ENCODE assay signal across 16 mouse cellular contexts in genomic region chr1:168012611-168013010, GRCm38 (mm10).
A peak's percentile ranks its signal among the peaks of the same experiment; 100 is the strongest.
DNase-seq lines count a peak whose midpoint lies in the region; ATAC-seq and TF ChIP-seq lines count a peak whose summit lies in the region.
"Had no signal": no experiment of that assay in that cellular context is flagged by ENCODE, and none has a peak within 500 bp of the region (broad histone marks: within the 10 kb centered on the region; RNA-seq: fewer than 3 reads in every experiment).

No protein-coding gene starts in this region.

- peak; percentile 80 for DNase-seq in lung, embryonic 14.5 days
- DNase-seq in lung, postnatal 14 days = no peak
- peak; percentile 10 for DNase-seq in lung, postnatal 10 days
- DNase-seq in adrenal gland, adult 18-20 months (ENCODE audit: low spot score in 2 of 2) = no peak
- no peak for DNase-seq in ovary, postnatal 10 days (ENCODE audit: low spot score)
- DNase-seq: adrenal gland, adult 8-10 months; adrenal gland, postnatal 36 days; cerebellum, adult 2 months; cerebellum, postnatal 10 days had no signal

- H3K4me3 ChIP-seq in lung, embryonic 14.5 days (ENCODE audit: low read depth, low read length) = no peak overlapping the region
- no peak overlapping the region for H3K4me3 ChIP-seq in lung, embryonic 16.5 days (ENCODE audit: low read length)
- no peak overlapping the region for H3K4me3 ChIP-seq in stomach, embryonic 15.5 days (replicated peaks)
- H3K4me3 ChIP-seq: forebrain, embryonic 12.5 days; heart, embryonic 13.5 days; hindbrain, embryonic 12.5 days had no signal

- no peak overlapping the region for H3K9ac ChIP-seq in lung, embryonic 14.5 days
- H3K9ac ChIP-seq in lung, embryonic 16.5 days (ENCODE audit: low read length) = no peak overlapping the region
- H3K9ac ChIP-seq in stomach, embryonic 15.5 days = no peak overlapping the region
- H3K9ac ChIP-seq: forebrain, embryonic 12.5 days; heart, embryonic 13.5 days; hindbrain, embryonic 12.5 days had no signal

- peak overlapping the region; percentile 63 for H3K27ac ChIP-seq in lung, embryonic 14.5 days (ENCODE audit: low read depth)
- peak overlapping the region; percentile 70 for H3K27ac ChIP-seq in lung, embryonic 16.5 days (ENCODE audit: low read length)
- peak overlapping the region; percentile 50 for H3K27ac ChIP-seq in stomach, embryonic 15.5 days
- H3K27ac ChIP-seq: forebrain, embryonic 12.5 days; heart, embryonic 13.5 days; hindbrain, embryonic 12.5 days had no signal

- TF ChIP-seq CTCF in lung, embryonic 14.5 days (IDR thresholded peaks at IDR 0.05; ENCODE audit: low read depth) = no peak

- H3K27me3 ChIP-seq in lung, embryonic 14.5 days (ENCODE audit: insufficient read depth, low read length) = no peaks in the 10 kb centered on the region
- H3K27me3 ChIP-seq in lung, embryonic 16.5 days (ENCODE audit: control insufficient read depth, insufficient read depth, low read depth, low read length) = no peaks in the 10 kb centered on the region
- H3K27me3 ChIP-seq in stomach, embryonic 15.5 days (replicated peaks) = no peaks in the 10 kb centered on the region
- H3K27me3 ChIP-seq: forebrain, embryonic 12.5 days; heart, embryonic 13.5 days; hindbrain, embryonic 12.5 days had no signal

- ATAC-seq in lung, embryonic 14.5 days (ENCODE audit: insufficient read depth) = peak; percentile 86
- ATAC-seq in lung, embryonic 16.5 days (ENCODE audit: low read depth) = peak; percentile 89
- ATAC-seq in stomach, embryonic 15.5 days (ENCODE audit: insufficient read depth, low FRiP score, low read depth) = no peak
- ATAC-seq: forebrain, embryonic 16.5 days; hindbrain, embryonic 16.5 days had no signal

- no peaks in the 10 kb centered on the region for H3K36me3 ChIP-seq in lung, embryonic 14.5 days (ENCODE audit: insufficient read depth)
- H3K36me3 ChIP-seq in lung, embryonic 16.5 days (ENCODE audit: control insufficient read depth, insufficient read depth, low read length) = no peaks in the 10 kb centered on the region
- no peaks in the 10 kb centered on the region for H3K36me3 ChIP-seq in stomach, embryonic 15.5 days
- H3K36me3 ChIP-seq: forebrain, embryonic 12.5 days; heart, embryonic 13.5 days; hindbrain, embryonic 12.5 days had no signal

- peaks cover 14% of the 10 kb centered on the region; the same call in 1 of the 2 replicates for H3K4me1 ChIP-seq in lung, embryonic 14.5 days (ENCODE audit: insufficient read depth)
- peaks cover 3% of the 10 kb centered on the region; the same call in 1 of the 2 replicates for H3K4me1 ChIP-seq in lung, embryonic 16.5 days (replicated peaks; ENCODE audit: control insufficient read depth, insufficient read depth, low read length)
- H3K4me1 ChIP-seq in stomach, embryonic 15.5 days = 0 out of 2 replicates have a peak, but pooled peaks cover 2% of the 10 kb centered on the region
- H3K4me1 ChIP-seq: forebrain, embryonic 12.5 days; heart, embryonic 13.5 days; hindbrain, embryonic 12.5 days had no signal

- H3K9me3 ChIP-seq in lung, embryonic 14.5 days (ENCODE audit: low read depth, low read length) = no peaks in the 10 kb centered on the region
- no peaks in the 10 kb centered on the region for H3K9me3 ChIP-seq in lung, embryonic 16.5 days (ENCODE audit: control insufficient read depth, low read length)
- no peaks in the 10 kb centered on the region for H3K9me3 ChIP-seq in stomach, embryonic 15.5 days
- H3K9me3 ChIP-seq: forebrain, embryonic 12.5 days; heart, embryonic 13.5 days; hindbrain, embryonic 12.5 days had no signal

- 0 out of 2 replicates have a peak overlapping the region, but pooled peaks have one; percentile 16 for H3K4me2 ChIP-seq in lung, embryonic 14.5 days
- H3K4me2 ChIP-seq in lung, embryonic 16.5 days (ENCODE audit: low read depth, low read length) = no peak overlapping the region
- H3K4me2 ChIP-seq in stomach, embryonic 15.5 days = no peak overlapping the region
- H3K4me2 ChIP-seq: forebrain, embryonic 12.5 days; heart, embryonic 13.5 days; hindbrain, embryonic 12.5 days had no signal

- 43% methylated on average over 5 of the region's 5 CpGs for WGBS in lung, embryonic 14.5 days
- WGBS in lung, embryonic 16.5 days = 39% methylated on average over 5 of the region's 5 CpGs
- 53% methylated on average over 5 of the region's 5 CpGs for WGBS in stomach, embryonic 15.5 days

Comparison
In these comparisons a context has a peak if more than half of its experiments do, and no peak if none do; other contexts are left out.
1. DNase-seq: peak in lung, embryonic 14.5 days (single experiment) and lung, postnatal 10 days (single experiment); none in lung, postnatal 14 days (single experiment), adrenal gland, adult 18-20 months (0 of 2) and ovary, postnatal 10 days (single experiment).
2. Peak in every context shown above with its lines, with median percentiles within 50 percentile points of each other: H3K27ac ChIP-seq.